Mouse (Mus musculus): ENCODE measurements at regions not wholly inside any gene's neighbourhood (a gene's known extent, or its start where the extent isn't known, plus 50 kb on each side); places are given as distances from the start of the nearest gene placed in this dataset.

DNA sequence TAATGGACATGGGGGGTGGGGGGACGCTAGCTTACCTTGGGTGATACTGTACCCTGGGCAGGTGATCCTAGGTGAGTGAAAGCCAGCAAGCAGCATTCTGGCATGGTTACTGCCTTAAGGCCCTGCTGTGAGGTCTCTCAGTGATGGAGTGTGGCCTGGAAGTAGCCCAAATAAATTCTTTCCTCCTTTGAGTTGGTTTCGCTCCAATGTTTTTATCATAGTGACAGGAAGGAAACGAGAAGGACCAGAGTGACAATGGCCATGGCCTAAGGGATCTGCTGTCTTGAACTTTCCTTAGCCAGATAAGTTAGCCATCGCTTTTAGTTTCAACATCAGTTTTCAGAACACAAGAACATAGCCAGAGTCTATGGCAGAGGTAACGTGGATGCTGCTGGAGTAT, 282.7 kb downstream of the Cxcl12 start:
- H3K36me3 ChIP-seq (ENCODE audit: control insufficient read depth, insufficient read depth, low read length): no peaks in the 10 kb centered on the region
- WGBS: 71% methylated on average over 5 of the region's 5 CpGs
- H3K4me2 ChIP-seq (ENCODE audit: low read depth, low read length): no peak overlapping the region

DNA sequence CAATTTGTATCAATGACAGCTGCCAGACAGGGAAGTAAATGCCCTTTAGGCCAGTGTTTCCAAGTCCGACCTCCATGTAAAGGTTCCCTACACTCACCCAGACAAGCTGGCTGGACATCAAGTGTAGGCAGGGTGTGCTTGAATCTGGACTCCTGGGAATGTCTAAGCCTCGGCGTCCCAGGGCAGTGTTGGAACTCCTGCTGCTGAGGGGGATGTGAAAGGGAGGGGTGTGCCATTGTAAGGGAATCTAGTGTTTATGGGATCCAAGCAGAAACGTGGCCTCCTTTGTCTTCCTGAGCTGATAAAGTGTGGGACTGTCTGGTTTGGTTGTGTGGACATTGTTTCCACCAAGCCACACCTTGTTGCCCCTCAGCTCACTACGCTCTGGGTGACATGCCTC, 291.9 kb downstream of the Cxcl12 start:
- Histone ChIP-seq H3K27ac (ENCODE audit: low read length) (no peak overlapping the region), H3K4me3 (replicated peaks; ENCODE audit: low read length) (no peak overlapping the region), H3K4me1 (ENCODE audit: control insufficient read depth, insufficient read depth, low read length) (no peaks in the 10 kb centered on the region), H3K9me3 (replicated peaks; ENCODE audit: control insufficient read depth, low read length) (no peaks in the 10 kb centered on the region), H3K27me3 (ENCODE audit: control insufficient read depth, insufficient read depth, low read length) (no peaks in the 10 kb centered on the region), H3K36me3 (ENCODE audit: control insufficient read depth, insufficient read depth, low read length) (no peaks in the 10 kb centered on the region), H3K4me2 (ENCODE audit: low read depth, low read length) (no peak overlapping the region), H3K9ac (ENCODE audit: low read length) (no peak overlapping the region)
- no peak for ATAC-seq (ENCODE audit: insufficient read depth, low FRiP score)
- 48% methylated on average over 5 of the region's 5 CpGs for WGBS

More for the DNA sequence above, 282.7 kb downstream of the Cxcl12 start:
- no peak overlapping the region for H3K9ac ChIP-seq (ENCODE audit: low read length)
- no peak overlapping the region for H3K4me3 ChIP-seq (replicated peaks; ENCODE audit: low read length)
- no peaks in the 10 kb centered on the region for H3K9me3 ChIP-seq (replicated peaks; ENCODE audit: control insufficient read depth, low read length)
- no peaks in the 10 kb centered on the region for H3K4me1 ChIP-seq (ENCODE audit: control insufficient read depth, insufficient read depth, low read length)
- no peak for ATAC-seq (ENCODE audit: insufficient read depth, low FRiP score)
- H3K27me3 ChIP-seq (ENCODE audit: control insufficient read depth, insufficient read depth, low read length): no peaks in the 10 kb centered on the region
- no peak overlapping the region for H3K27ac ChIP-seq (ENCODE audit: low read length)

DNA sequence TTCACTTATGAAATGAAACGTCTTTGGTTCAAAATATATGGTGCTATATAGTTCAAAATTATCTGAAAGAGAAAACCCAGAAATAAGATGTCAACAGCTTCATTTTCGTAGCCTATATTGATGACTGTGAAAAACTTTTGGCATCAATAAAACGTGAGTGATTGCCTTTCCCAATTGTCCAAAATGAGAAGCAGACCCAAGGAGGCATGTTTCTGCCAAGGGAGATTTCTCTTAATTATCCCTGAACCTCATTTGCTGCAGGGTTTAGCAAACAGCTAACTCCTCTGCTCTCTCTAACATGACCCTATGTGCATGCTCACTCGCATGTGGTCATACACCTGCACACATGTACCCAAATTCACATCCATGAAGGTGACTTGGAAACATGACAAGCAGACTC, 296.8 kb downstream of the Cxcl12 start:
- 81% methylated on average over 4 of the region's 4 CpGs for WGBS

DNA sequence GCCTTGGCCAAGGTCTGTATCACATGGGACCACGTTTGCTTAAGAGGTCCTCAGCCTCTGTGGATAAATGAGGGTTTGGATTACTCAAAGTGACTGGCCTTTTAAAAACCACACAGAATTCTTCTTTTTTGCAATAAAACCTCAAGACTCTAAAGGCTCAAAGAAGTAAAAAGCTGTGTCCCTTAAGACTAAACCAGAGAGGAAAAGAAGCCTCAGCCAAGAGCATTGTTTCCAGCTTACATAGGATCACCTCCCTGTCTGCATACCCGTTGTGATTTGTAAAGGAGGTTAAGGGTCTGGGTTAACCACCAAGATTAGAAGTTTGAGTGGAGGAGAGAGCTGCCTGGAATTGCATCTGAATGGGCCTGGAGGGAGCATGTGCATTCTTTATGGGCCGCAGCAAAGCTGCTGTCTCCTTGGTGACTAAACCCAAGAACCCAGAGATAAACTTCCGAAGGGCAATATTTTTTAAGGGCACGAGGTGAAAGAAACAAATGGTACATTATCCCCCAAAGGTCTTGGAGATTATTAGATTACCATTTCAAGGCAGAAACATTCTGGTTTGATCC, 297.4 kb downstream of the Cxcl12 start:
- Histone ChIP-seq H3K27me3 (ENCODE audit: control insufficient read depth, insufficient read depth, low read length) (no peaks in the 10 kb centered on the region), H3K4me1 (ENCODE audit: control insufficient read depth, insufficient read depth, low read length) (no peaks in the 10 kb centered on the region), H3K36me3 (ENCODE audit: control insufficient read depth, insufficient read depth, low read length) (no peaks in the 10 kb centered on the region), H3K4me3 (replicated peaks; ENCODE audit: low read length) (no peak overlapping the region), H3K4me2 (ENCODE audit: low read depth, low read length) (no peak overlapping the region), H3K9me3 (replicated peaks; ENCODE audit: control insufficient read depth, low read length) (no peaks in the 10 kb centered on the region), H3K27ac (ENCODE audit: low read length) (no peak overlapping the region), H3K9ac (ENCODE audit: low read length) (no peak overlapping the region)
- no peak for ATAC-seq (ENCODE audit: insufficient read depth, low FRiP score)
- whole genome bisulfite sequencing: 59% methylated on average over 5 of the region's 5 CpGs

More for the DNA sequence above, 296.8 kb downstream of the Cxcl12 start:
- Histone ChIP-seq H3K9ac (ENCODE audit: low read length) (no peak overlapping the region), H3K27ac (ENCODE audit: low read length) (no peak overlapping the region), H3K27me3 (ENCODE audit: control insufficient read depth, insufficient read depth, low read length) (no peaks in the 10 kb centered on the region), H3K9me3 (replicated peaks; ENCODE audit: control insufficient read depth, low read length) (no peaks in the 10 kb centered on the region), H3K4me2 (ENCODE audit: low read depth, low read length) (no peak overlapping the region), H3K36me3 (ENCODE audit: control insufficient read depth, insufficient read depth, low read length) (no peaks in the 10 kb centered on the region), H3K4me3 (replicated peaks; ENCODE audit: low read length) (no peak overlapping the region), H3K4me1 (ENCODE audit: control insufficient read depth, insufficient read depth, low read length) (no peaks in the 10 kb centered on the region)
- no peak for ATAC-seq (ENCODE audit: insufficient read depth, low FRiP score)

DNA sequence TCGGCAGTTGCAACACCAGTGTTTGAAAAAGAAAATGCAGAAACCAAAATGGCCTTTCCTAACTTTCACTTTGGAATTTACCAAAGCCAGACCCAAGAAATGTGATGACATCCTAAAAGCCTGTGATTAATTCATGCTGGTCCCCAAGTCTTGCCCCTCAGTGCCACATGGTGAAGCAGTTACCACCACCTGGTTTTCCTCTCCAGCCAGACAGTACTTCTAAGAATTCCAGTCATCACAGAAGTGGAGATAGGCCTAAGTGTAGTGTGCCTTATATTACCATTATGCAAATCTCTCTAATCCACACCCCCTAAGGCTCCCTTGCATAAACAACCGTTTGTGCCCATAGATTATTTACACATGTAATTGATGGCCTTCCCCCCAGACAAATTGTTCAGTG, 311.0 kb downstream of the Cxcl12 start:
- no peaks in the 10 kb centered on the region for H3K4me1 ChIP-seq (ENCODE audit: control insufficient read depth, insufficient read depth, low read length)
- no peak for ATAC-seq (ENCODE audit: insufficient read depth, low FRiP score)
- no peaks in the 10 kb centered on the region for H3K9me3 ChIP-seq (replicated peaks; ENCODE audit: control insufficient read depth, low read length)
- no peak overlapping the region for H3K9ac ChIP-seq (ENCODE audit: low read length)
- no peaks in the 10 kb centered on the region for H3K36me3 ChIP-seq (ENCODE audit: control insufficient read depth, insufficient read depth, low read length)
- no peaks in the 10 kb centered on the region for H3K27me3 ChIP-seq (ENCODE audit: control insufficient read depth, insufficient read depth, low read length)
- H3K4me2 ChIP-seq (ENCODE audit: low read depth, low read length): no peak overlapping the region
- WGBS: 20% methylated on average over 2 of the region's 2 CpGs
- H3K27ac ChIP-seq (ENCODE audit: low read length): no peak overlapping the region
- no peak overlapping the region for H3K4me3 ChIP-seq (replicated peaks; ENCODE audit: low read length)

DNA sequence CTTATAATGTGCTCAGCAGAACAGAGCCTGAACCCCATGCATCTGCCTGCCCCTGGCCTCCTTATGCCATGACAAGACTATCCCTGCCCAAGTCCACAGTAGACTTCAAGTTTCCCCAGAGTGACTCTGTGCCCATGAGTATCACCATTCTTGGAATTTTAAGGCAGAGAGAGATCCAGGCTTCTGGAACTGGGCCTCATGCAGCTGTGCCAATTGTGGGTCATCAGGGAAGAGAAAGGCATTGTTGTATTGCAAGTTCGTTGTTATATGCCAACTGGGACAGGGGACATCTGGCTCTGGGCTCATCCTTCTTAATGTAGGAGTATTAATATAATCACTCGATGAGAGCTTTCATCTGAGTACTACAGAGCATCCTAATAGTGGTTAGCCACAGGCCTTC, 312.1 kb downstream of the Cxcl12 start:
- no peak for ATAC-seq (ENCODE audit: insufficient read depth, low FRiP score)
- no peaks in the 10 kb centered on the region for H3K9me3 ChIP-seq (replicated peaks; ENCODE audit: control insufficient read depth, low read length)
- 80% methylated on average over 2 of the region's 2 CpGs for WGBS
- no peaks in the 10 kb centered on the region for H3K27me3 ChIP-seq (ENCODE audit: control insufficient read depth, insufficient read depth, low read length)
- no peak overlapping the region for H3K4me3 ChIP-seq (replicated peaks; ENCODE audit: low read length)
- H3K4me2 ChIP-seq (ENCODE audit: low read depth, low read length): no peak overlapping the region
- no peaks in the 10 kb centered on the region for H3K36me3 ChIP-seq (ENCODE audit: control insufficient read depth, insufficient read depth, low read length)
- H3K9ac ChIP-seq (ENCODE audit: low read length): no peak overlapping the region
- no peak overlapping the region for H3K27ac ChIP-seq (ENCODE audit: low read length)
- no peaks in the 10 kb centered on the region for H3K4me1 ChIP-seq (ENCODE audit: control insufficient read depth, insufficient read depth, low read length)

DNA sequence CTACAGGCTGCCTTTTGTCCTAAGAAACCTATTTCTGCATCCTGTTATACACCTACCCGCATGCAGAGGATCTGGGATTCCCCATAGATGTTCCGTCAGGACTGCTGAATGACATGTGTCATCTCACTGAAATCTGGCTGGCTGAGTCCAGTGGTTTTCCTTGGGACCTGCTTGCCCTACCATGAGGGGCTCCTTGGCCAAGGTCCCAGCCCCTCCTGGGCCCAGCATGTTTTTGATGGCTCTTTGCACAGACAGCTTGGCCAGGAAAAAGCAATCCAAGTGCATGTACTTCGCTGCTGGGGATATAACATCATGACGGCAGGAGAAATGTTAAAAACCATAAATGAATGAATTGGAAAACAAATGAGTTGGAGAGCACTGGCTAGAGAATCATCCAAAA, 320.8 kb downstream of the Cxcl12 start:
- Histone ChIP-seq H3K27ac (ENCODE audit: low read length) (no peak overlapping the region), H3K4me1 (ENCODE audit: control insufficient read depth, insufficient read depth, low read length) (no peaks in the 10 kb centered on the region), H3K4me2 (ENCODE audit: low read depth, low read length) (no peak overlapping the region), H3K9me3 (replicated peaks; ENCODE audit: control insufficient read depth, low read length) (no peaks in the 10 kb centered on the region), H3K27me3 (ENCODE audit: control insufficient read depth, insufficient read depth, low read length) (no peaks in the 10 kb centered on the region), H3K9ac (ENCODE audit: low read length) (no peak overlapping the region), H3K4me3 (replicated peaks; ENCODE audit: low read length) (no peak overlapping the region), H3K36me3 (ENCODE audit: control insufficient read depth, insufficient read depth, low read length) (no peaks in the 10 kb centered on the region)
- no peak for ATAC-seq (ENCODE audit: insufficient read depth, low FRiP score)
- WGBS: 94% methylated on average over 4 of the region's 4 CpGs

DNA sequence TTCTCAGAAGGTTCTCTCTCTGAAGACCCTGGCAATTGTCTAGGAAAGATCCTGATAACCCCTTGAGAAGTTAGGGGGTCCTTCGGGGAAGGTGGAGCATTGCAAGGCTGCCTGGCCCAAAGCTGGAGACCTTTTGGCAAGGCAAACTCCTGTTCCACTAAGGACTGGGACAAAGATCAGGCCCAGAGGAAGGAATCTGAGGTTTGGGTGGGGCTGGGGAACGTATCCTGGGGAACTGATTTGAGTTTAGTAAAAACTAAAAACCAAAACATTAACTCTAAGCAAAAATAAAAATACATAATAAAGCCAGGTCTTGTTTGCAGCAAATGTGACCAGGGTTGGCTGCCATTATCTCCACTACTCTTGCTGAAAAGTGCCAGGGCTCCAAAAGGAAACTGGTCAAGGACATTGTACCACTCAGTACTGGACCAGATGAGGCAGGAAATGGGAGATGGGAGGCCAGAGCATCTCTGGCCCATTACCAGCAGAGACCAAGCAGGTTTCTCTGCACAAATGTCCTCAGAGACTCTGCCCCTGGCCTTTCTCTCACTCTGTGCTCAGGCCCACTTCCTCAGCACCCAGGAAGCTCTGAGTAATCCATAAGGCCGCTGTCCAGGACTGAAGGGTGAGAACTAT, 321.5 kb downstream of the Cxcl12 start:
- H3K9ac ChIP-seq (ENCODE audit: low read length): no peak overlapping the region
- H3K27ac ChIP-seq (ENCODE audit: low read length): no peak overlapping the region
- H3K27me3 ChIP-seq (ENCODE audit: control insufficient read depth, insufficient read depth, low read length): no peaks in the 10 kb centered on the region
- no peak overlapping the region for H3K4me2 ChIP-seq (ENCODE audit: low read depth, low read length)
- H3K36me3 ChIP-seq (ENCODE audit: control insufficient read depth, insufficient read depth, low read length): no peaks in the 10 kb centered on the region
- no peak overlapping the region for H3K4me3 ChIP-seq (replicated peaks; ENCODE audit: low read length)
- 83% methylated on average over 3 of the region's 3 CpGs for WGBS
- no peaks in the 10 kb centered on the region for H3K9me3 ChIP-seq (replicated peaks; ENCODE audit: control insufficient read depth, low read length)
- no peak for ATAC-seq (ENCODE audit: insufficient read depth, low FRiP score)
- H3K4me1 ChIP-seq (ENCODE audit: control insufficient read depth, insufficient read depth, low read length): no peaks in the 10 kb centered on the region

DNA sequence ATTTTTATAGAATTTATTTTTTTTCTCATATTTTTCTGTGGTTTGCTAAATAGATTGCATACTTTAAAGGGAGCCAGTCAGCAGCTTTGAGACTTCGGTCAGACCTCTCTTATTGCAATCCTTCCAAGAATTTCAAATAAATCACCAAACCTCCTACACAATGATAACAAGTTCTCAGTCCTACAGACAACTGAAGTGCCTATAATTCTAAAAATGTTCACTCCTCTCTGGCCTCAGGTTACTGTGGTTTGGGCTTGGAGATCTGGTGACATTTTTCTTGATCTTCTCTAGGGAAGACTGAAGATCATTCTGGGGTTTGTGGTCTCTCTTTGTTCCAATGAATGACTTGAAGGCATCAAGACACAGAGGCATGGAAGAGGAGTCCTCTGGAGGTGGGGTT, 326.6 kb downstream of the Cxcl12 start:
- Histone ChIP-seq H3K4me3 (replicated peaks; ENCODE audit: low read length) (no peak overlapping the region), H3K9ac (ENCODE audit: low read length) (no peak overlapping the region), H3K27me3 (ENCODE audit: control insufficient read depth, insufficient read depth, low read length) (no peaks in the 10 kb centered on the region), H3K4me1 (ENCODE audit: control insufficient read depth, insufficient read depth, low read length) (no peaks in the 10 kb centered on the region), H3K27ac (ENCODE audit: low read length) (no peak overlapping the region), H3K9me3 (replicated peaks; ENCODE audit: control insufficient read depth, low read length) (no peaks in the 10 kb centered on the region), H3K36me3 (ENCODE audit: control insufficient read depth, insufficient read depth, low read length) (no peaks in the 10 kb centered on the region), H3K4me2 (ENCODE audit: low read depth, low read length) (no peak overlapping the region)
- ATAC-seq (ENCODE audit: insufficient read depth, low FRiP score): no peak
- WGBS: 50% methylated on average over 1 of the region's 1 CpGs
